Mouse (Mus musculus) kidney, adult 2 months (tissue): ENCODE results near the gene Brca1. TPM values are rescaled to one million over a fixed set of nuclear protein-coding genes. Genes with fewer than 3 reads are reported as not detected.
A peak's percentile ranks its signal among the peaks of the same experiment; 100 is the strongest.
"Not testable (repeated sequence)": the region's sequence is repeated elsewhere in the genome, so short reads cannot be mapped to it uniquely, and the experiment has no call there.

Experiments used
- DNase-seq: peaks from one replicate; pipeline ENCODE4 v3.0.0; 2021
- H3K27ac ChIP-seq: fragments of 200-500 bp; 2 replicates; pipeline ENCODE4 v1.5.1; 2012; ENCODE audit warnings: low read depth, low read length, control low read depth, inconsistent platforms; ENCODE audit not compliant: insufficient read depth
- H3K27me3 ChIP-seq: fragments of 200-500 bp; replicated peaks from 2 replicates; pipeline ENCODE4 v1.6.1; 2012; ENCODE audit warnings: mild to moderate bottlenecking, moderate library complexity, low read length, inconsistent platforms; ENCODE audit not compliant: control insufficient read depth, insufficient read depth
- H3K36me3 ChIP-seq: fragments of 200-500 bp; 2 replicates; pipeline ENCODE4 v1.6.1; 2012; ENCODE audit warnings: mild to moderate bottlenecking, moderate library complexity, low read length, inconsistent platforms; ENCODE audit not compliant: control insufficient read depth, insufficient read depth
- H3K4me1 ChIP-seq: fragments of 200-500 bp; 2 replicates; pipeline ENCODE4 v1.6.1; 2011; ENCODE audit warnings: low read length; ENCODE audit not compliant: control insufficient read depth, insufficient read depth
- H3K4me3 ChIP-seq: fragments of 200-500 bp; 2 replicates; pipeline ENCODE4 v1.5.1; 2011; ENCODE audit warnings: mild to moderate bottlenecking, low read depth, low read length, control low read depth; ENCODE audit not compliant: insufficient read depth
- CTCF ChIP-seq: fragments of 200-500 bp; conservative IDR thresholded peaks from 2 replicates; pipeline ENCODE4 v1.5.1; 2011; ENCODE audit warnings: low read depth, mild to moderate bottlenecking, control low read depth, low read length, moderate library complexity, mixed read lengths; ENCODE audit not compliant: insufficient read depth, insufficient read length
- POLR2A ChIP-seq: fragments of 200-500 bp; IDR thresholded peaks from one replicate; pipeline ENCODE4 v1.6.1; 2011; ENCODE audit warnings: low read depth, low read length, control low read depth
- WGBS: fragments of 180-500 bp; shearing (Covaris S2); methylation state at CpG from one replicate; pipeline ENCODE4 v1.1.7; 2018; 5-methylcytosine and 5-hydroxymethylcytosine counted together
- polyA plus RNA-seq: library from polyadenylated mRNA; depleted of rRNA; stranded (reverse); fragments of >200 nt; gene quantifications from 2 replicates; pipeline ENCODE4 v1.2.3, GENCODE M21; 2012

The Brca1 gene
- polyA plus RNA-seq, 1 experiment: 0.16 TPM

- no peak for DNase-seq
- no peaks in the 10 kb centered on the region for H3K27me3 ChIP-seq
- H3K4me1 ChIP-seq: peaks cover 8% of the 10 kb centered on the region; the same call in 1 of the 2 replicates
- H3K27ac ChIP-seq: no peak overlapping the region
- no peak overlapping the region for H3K4me3 ChIP-seq
- H3K36me3 ChIP-seq: no peaks in the 10 kb centered on the region
- 61% methylated on average over 4 of the region's 4 CpGs for WGBS
- TF ChIP-seq POLR2A: no peak
- no peak for TF ChIP-seq CTCF
These were observed 82.6 kb downstream of the Brca1 start for GRCm38 (mm10) chr11:101469155-101469554.

DNA sequence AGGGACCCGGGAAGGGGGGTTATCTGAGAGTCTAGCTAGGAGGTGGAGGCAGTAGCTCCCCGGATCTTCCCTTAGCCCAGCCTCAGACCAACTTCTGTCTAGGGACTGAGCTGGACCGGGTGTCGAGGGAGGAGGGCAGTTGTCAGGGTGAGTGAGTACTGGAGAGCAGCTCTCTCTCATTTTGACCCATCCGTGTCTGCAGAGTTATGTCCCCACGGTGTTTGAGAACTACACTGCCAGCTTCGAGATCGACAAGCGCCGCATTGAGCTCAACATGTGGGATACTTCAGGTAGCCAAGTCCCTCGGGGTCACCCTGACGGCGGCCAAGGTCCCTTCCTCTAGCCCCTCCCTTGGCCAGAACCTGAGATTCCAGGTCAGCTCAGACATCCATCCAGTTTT, 83.0 kb downstream of the Brca1 start:
- no peak overlapping the region for H3K27ac ChIP-seq
- no peak for DNase-seq
- no peaks in the 10 kb centered on the region for H3K27me3 ChIP-seq
- WGBS: 12% methylated on average over 13 of the region's 13 CpGs
- no peaks in the 10 kb centered on the region for H3K36me3 ChIP-seq
- TF ChIP-seq POLR2A: no peak
- TF ChIP-seq CTCF: no peak
- H3K4me3 ChIP-seq: peak overlapping the region; percentile 57
- H3K4me1 ChIP-seq: peaks cover 11% of the 10 kb centered on the region; the same call in 1 of the 2 replicates

- Histone ChIP-seq H3K27ac (no peak overlapping the region), H3K27me3 (no peaks in the 10 kb centered on the region), H3K4me3 (peak overlapping the region; percentile 57), H3K36me3 (no peaks in the 10 kb centered on the region), H3K4me1 (peaks cover 11% of the 10 kb centered on the region; the same call in 1 of the 2 replicates)
- TF ChIP-seq CTCF (no peak), POLR2A (no peak)
- no peak for DNase-seq
- WGBS: 1% methylated on average over 28 of the region's 31 CpGs
These were observed 83.5 kb downstream of the Brca1 start for GRCm38 (mm10) chr11:101468263-101468688.

- Histone ChIP-seq H3K4me3 (peak overlapping the region; percentile 57), H3K36me3 (no peaks in the 10 kb centered on the region), H3K27me3 (no peaks in the 10 kb centered on the region), H3K27ac (no peak overlapping the region; the same call in 1 of the 2 replicates), H3K4me1 (peaks cover 11% of the 10 kb centered on the region; the same call in 1 of the 2 replicates)
- TF ChIP-seq POLR2A (no peak), CTCF (peak; percentile 62)
- peak; percentile 85 for DNase-seq
- WGBS: 1% methylated on average over 54 of the region's 54 CpGs
These were observed 84.1 kb downstream of the Brca1 start for GRCm38 (mm10) chr11:101467477-101468262.

DNA sequence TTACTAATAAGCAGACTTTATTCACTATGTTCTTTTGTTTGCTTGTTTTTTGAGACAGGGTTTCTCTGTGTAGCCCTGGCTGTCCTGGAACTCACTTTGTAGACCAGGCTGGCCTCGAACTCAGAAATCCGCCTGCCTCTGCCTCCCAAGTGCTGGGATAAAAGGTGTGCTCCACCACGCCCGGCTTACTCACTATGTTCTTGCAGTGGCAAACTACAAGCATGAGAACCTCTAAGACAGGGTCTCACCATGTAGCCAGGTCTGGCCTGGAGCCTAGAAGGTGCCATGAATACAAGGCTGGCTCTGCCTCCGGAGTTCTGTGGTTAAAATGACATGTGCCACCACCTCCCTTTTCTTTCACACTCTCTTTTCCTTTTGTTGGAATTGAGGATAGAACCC, 85.2 kb downstream of the Brca1 start:
- not testable (repeated sequence) for H3K27me3 ChIP-seq, H3K4me3 ChIP-seq, H3K36me3 ChIP-seq, DNase-seq, H3K27ac ChIP-seq
- peaks cover 11% of the 10 kb centered on the region; the same call in 1 of the 2 replicates for H3K4me1 ChIP-seq
- WGBS: 49% methylated on average over 5 of the region's 5 CpGs

GRCm38 (mm10) chr11:101465869-101466551, 85.7 kb downstream of the Brca1 start, which contains the start of gene Vat1:
Gene Vat1, minus strand, starts transcription at chr11:101466230.
- Histone ChIP-seq H3K36me3 (no peaks in the 10 kb centered on the region), H3K4me3 (peak within 1 kb of the TSS; percentile 56), H3K27ac (peak within 1 kb of the TSS; percentile 69), H3K27me3 (no peaks in the 10 kb centered on the region), H3K4me1 (peaks cover 11% of the 10 kb centered on the region; the same call in 1 of the 2 replicates)
- TF ChIP-seq POLR2A (no peak), CTCF (no peak)
- DNase-seq: peak; percentile 81
- WGBS: 1% methylated on average over 59 of the region's 60 CpGs
